Mouse (Mus musculus): ENCODE measurements around the gene Surf4.

GRCm38 (mm10) chr2:26930390-26930789 lies 3.3 kb downstream of the Surf4 start:
- TF ChIP-seq CTCF (IDR thresholded peaks at IDR 0.05; ENCODE audit: low read depth) = peak; percentile 86
- no peak for TF ChIP-seq EP300 (optimal IDR thresholded peaks at IDR 0.05)
